Mouse (Mus musculus) lung, postnatal 10 days (tissue): Measurements from ENCODE around the gene Brd2.
"Not testable (repeated sequence)": the region's sequence is repeated elsewhere in the genome, so short reads cannot be mapped to it uniquely, and the experiment has no call there.

ENCODE experiments used
- DNase-seq: peaks from one replicate; pipeline ENCODE4 v3.0.0; 2021

Gene Brd2

GRCm38 (mm10) chr17:34122188-34122984, at the start of gene Brd2:
Gene Brd2 (minus strand): TSS chr17:34122634.
- DNase-seq = peak; percentile 98

DNA sequence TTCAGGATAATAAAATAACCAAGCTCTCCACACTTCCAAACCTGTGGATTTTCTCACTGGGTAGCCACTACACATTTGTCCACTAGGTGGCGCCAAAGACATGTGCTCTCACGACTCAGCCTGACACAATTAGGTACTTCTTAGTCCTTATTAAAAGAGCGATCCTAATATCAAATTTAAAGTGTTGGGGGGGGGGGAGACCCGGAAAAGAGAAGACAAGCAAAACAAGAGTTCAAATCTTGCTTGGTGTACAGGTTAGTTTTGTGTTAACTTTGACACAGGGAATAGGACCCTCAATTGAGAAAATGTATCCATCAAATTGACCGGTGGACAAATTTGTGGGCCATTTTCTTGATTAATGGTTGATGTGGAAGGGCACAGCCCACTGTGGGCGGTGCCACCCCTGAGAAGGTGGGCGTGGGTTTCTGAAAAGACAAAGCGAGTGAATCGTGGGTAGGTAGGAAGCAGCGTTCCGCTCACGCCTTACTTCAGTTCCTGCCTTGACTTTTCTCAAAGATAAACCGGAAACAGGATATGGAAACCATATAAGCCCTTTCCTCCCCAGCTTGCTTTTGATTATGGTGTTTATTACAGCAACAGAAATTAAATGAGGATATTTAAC, 48.6 kb upstream of the Brd2 start:
- peak; percentile 88 for DNase-seq

GRCm38 (mm10) chr17:34170487-34170876, 48.0 kb upstream of the Brd2 start:
- no peak for DNase-seq

DNA sequence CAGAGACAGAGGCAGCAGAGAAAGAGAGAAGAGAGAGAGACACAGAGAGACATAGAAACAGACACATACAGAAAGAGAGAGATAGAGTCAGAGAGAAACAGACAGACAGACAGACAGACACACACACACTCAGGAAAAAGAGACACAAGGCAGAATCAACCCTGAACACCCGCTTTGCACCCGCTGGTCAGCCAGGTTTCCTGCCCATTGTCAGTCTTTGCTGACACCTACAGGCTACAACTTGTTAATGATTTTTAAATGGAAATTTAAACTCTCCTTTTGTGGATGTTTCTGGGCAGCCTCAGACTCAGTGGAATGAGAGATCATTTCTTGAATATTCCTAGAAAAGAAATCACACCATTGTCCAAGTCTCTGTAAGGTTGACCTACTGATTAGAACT, 46.8 kb upstream of the Brd2 start:
- DNase-seq = peak; percentile 64

DNA sequence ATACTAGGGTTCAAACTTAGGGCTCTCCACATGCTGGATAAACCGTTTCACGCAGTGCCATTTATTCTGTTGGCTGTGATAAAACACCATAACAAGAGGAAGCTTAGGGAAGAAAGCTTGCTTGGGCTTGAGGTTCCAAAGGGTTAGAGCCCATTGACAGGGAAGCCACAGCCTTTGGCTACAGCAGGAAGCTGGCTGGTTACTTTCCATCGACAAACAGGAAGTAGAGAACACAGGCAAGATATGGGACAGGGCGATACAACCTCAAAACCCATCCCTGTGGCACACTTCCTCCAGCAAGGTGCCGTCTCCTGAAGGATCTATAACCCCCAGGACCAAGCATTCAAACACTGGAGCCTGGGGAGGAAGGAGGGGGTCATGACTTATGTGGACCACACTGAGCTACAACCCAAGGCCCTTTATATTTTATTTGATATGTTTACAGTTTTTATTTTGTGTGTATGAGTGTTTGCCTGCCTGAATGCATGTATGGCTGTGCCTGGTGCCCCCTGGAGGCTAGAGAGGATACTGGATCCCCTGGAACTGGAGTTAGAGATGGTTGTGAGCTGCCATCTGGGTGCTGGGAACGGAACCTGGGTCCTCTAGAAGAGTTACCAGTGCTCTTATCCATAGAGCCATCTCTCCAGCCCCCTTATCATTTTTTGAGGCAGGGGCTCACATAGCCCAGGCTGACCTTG, 42.7 kb upstream of the Brd2 start:
- DNase-seq = no peak

GRCm38 (mm10) chr17:34164202-34164895, 41.9 kb upstream of the Brd2 start:
- DNase-seq = peak; percentile 40

- no peak for DNase-seq
Measured at GRCm38 (mm10) chr17:34155534-34155933, 33.1 kb upstream of the Brd2 start.

DNA sequence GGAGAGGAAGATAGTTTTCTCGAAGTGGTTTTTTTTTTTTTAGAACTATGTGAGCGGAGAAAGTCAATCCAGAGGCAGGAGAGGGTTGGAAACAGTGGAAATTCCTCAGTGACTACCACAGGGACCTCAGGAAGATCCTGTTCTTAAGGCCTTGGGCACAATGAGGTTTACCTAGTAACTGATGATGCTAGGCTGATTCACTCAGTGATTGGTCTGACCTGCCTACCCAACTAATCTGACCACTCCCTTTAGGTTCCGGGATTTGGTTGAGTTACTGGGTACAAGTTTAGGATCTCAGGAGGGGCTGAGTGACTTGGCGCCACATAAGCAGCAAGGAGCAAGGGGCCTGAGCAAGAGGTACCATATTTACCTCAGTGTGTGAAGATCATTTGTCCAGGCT, 30.5 kb upstream of the Brd2 start, which contains the start of gene H2-DMb1:
Gene H2-DMb1 (plus strand): TSS at position 150 of the 400 bp plus-strand sequence.
- peak; percentile 82 for DNase-seq

GRCm38 (mm10) chr17:34144960-34145371, 22.5 kb upstream of the Brd2 start:
- DNase-seq = no peak

- not testable (repeated sequence) for DNase-seq
Measured at GRCm38 (mm10) chr17:34144221-34144620, 21.8 kb upstream of the Brd2 start.

- DNase-seq = no peak
Measured at GRCm38 (mm10) chr17:34143461-34143860, 21.0 kb upstream of the Brd2 start.

- DNase-seq = peak; percentile 84
Measured at GRCm38 (mm10) chr17:34143033-34143432, 20.6 kb upstream of the Brd2 start, which contains the start of gene H2-DMb2. Gene H2-DMb2 (plus strand): TSS chr17:34143307.

DNA sequence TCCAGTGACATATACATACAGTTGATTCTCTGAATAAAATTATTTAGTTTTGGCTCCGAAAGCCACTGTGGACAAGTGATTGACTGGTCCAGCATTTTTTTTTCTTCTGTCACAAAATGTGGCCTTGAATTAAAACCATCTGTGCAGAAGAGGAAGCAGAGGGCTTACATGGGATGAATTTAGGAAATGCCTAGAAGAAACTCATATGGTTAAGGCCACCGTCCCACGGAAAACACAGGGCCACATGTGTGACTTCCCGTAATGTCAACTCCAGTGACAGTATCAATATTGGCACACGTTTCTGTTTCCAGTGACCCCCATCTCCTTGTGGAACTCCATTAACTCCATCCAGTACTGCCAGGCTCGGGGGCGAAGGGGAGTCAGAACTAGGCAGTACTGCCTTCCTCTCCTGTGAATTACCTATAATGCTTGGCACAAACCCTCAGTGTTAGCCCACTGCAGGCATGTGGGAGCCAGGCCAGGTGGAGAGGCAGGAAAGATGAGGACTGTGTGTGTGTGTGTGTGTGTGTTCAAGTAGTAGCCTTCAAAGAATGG, 20.1 kb upstream of the Brd2 start:
- DNase-seq = no peak

DNA sequence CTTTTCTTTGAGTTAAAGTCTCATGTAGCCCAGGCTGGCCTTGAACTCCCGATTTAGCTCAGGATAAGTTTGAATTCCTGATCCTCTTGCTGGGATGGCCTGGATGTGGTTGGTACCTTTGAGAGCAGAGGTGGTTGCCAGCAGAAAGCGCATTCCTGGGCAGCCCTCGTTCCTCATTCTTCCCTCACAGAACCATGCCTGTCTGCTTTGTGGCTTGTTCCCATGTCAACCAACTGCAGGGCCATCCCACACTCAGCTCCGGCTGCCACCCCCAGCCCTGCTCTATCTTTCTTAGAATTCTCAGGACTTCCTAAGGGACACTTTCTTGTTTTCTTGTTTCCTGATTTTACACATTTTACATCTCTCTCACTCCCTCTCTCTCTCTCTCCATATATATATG, 19.0 kb upstream of the Brd2 start:
- no peak for DNase-seq

DNA sequence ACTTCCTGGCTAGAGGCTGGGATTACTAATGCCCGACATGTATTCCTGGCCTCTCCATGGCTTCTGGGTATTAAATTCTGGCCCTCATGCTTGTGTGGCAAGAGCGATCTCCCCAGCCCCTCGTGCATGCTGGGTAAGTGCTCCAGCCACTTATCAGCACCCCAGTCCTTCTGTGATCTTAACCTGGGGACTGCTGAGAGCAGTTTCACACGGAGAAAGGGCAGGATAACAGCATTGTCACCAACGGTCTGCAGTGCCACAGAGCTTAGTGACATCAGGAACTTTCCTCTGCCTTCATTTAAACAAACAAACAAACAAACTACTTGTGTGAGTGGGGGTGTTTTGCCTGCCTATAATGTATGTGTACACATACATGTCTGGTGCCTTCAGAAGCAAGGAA, 17.8 kb upstream of the Brd2 start:
- no peak for DNase-seq

DNA sequence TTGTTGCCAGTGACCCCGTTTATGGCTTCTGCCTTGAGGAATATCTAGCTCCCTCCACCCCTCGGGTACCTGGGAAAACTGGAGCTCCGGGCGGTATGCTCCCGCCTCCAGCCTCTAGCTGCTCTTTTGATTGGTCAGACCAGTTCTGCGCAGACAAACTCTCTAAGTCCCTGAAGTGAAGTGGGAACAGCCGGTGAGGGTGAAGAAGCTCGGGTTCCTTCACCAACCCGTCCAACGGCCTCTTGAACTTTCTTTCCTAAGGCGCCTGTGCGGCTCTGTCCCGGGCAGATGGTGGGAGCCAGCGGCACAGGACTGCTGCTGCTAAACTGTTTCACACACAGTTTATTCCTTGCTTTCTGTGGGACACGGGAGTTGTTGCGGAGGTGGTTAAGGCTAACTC, 17.0 kb upstream of the Brd2 start:
- peak; percentile 59 for DNase-seq

- no peak for DNase-seq
Measured at GRCm38 (mm10) chr17:34138655-34139054, 16.2 kb upstream of the Brd2 start.

- DNase-seq = no peak
Measured at GRCm38 (mm10) chr17:34137601-34138000, 15.2 kb upstream of the Brd2 start.

DNA sequence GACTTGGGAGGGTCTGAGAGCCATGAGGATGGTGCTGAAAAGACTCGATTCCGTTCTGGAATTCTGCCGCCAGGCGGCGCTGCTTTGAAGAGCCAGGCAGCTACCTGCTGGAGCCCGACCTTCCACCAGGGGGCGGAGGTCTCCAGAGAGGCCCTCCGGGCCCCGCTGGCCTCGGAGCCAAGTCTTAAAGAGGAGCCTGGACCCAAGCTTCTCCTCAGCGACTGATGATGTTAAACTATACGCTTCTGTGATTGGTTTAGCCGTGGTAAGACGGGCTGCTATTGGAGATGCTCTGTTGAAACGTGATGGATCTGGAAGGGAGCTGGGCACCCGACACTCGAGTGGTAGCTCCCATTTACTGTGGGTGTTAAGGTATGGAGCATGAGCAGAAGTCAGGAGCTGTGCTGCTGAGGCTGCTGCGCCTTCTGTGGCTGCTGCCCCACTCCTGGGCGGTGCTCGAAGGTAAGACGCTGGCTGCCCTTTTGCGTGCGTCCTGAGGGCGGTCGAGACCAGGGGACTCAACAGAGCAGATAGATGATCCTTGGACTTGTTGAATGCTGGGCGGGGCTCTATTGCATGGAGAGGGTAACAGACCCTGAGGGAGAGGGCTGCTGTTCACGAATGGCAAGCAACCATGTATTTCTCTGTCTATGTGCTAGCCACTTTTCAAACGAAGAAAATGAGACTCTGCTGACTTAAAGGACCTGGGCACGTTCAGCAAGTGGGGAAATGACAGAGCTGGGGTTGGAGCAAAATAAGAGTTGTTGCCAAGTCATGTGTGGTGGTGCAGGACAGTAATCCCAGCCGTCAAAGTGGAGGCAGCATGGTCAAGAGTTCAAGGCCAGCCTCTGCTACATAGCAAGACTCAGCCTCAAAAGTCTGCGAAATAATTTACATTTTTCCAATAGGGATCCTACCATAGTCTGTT, 13.1 kb upstream of the Brd2 start:
- peak; percentile 99 for DNase-seq

DNA sequence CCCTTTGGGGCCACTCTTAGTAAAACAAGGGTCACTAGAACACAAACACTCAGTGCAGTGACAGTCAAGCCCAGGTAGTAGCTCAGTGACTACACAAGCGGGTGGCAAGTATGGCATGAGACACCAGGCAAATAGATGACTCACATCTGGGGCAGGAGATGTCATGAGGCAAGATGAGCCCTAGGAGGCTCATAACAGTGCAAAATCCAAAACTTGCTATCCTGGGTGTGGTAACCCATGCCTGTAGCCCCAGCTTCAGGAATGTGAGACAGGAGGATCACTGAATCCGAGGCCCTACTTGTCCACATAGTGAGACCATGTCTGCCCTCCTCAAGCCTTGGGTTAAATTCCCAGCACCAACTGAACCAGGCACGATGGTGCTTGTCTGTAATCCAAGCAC, 12.0 kb upstream of the Brd2 start:
- DNase-seq = no peak

DNA sequence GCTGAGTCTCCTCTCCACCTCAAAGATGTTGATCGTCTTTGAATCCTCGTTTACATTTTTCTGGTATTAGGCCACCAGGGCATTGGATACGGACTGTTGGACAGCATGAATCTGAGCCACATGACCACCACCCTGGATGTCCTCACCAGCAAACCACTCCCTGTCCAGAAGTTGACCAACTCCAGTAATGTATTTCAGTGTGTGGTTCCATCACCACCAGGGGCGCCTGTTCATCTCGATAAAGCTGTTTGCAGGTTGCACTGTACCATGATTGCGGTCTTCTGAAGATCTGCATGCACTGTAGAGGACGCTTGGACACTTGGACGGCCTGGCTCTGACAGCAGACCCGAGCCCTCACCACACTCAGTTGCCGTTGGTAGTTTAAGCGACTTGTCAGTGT, 10.9 kb upstream of the Brd2 start:
- DNase-seq = peak; percentile 67

GRCm38 (mm10) chr17:34131911-34132310, 9.5 kb upstream of the Brd2 start:
- no peak for DNase-seq
